Mouse (Mus musculus) Muller cell, postnatal 12 days (primary cell): ENCODE results near the gene Jpt2.
"Not testable (repeated sequence)": the region's sequence is repeated elsewhere in the genome, so short reads cannot be mapped to it uniquely, and the experiment has no call there.

Source experiments
- DNase-seq: peaks from one replicate; pipeline ENCODE4 v3.0.0-alpha.2; 2015; ENCODE audit errors: inconsistent ontology term

The Jpt2 gene

DNA sequence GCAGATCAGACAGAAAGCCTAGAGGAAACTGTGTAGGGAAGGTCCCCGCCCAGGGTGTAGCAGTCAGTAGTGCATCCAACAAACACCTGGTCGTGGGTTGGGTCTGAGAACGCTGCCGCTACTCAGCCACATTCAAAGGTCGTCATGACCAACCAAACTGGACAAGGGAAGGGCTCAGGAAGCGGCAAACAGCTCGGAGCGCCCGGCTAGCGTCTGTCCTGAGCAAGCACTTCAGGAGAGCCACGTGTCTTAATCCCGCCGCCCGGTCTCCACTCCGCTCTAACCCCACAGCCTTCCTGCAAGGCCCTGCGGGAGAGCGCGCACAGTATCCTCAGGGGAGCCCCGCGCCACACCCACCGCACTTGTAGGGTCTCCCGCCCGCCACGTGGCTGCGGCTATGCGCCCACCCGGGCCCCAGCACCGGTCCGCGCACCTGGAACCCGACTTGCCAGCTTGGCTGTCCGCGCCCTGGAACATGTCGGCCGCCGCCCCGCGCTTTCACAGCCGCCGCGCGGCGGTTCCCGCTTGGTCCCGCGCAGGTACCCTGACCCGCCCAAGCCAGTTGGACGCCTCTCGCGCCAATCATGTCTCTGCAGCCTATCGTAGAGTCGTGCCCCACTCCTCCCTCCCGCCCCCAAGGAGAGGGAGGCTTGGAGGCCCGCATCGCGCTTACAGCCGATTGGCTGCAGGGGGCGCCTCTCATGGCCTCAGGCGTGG, at the start of gene Jpt2:
TSS of gene Jpt2 (minus strand) at position 555 of the 717 bp plus-strand sequence.
- DNase-seq = peak; percentile 99

DNA sequence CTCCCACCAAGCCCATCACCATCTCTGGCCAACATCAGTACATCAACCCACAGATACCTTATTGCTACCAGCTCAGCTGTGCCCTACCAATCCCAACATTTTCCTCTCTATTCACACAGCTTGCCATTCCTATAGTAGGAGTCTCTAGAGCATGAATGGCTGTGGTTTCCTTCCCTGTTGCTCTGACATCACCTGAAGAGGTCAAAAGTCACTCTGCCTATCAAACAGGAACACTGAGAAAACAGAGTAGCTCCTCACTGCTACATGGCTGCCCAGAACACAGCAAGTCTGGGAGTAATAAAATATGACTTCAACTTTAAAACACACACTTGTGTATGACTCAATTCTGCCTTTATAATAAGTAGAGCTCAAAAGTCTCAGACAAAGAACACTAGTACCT, 47.0 kb upstream of the Jpt2 start:
- DNase-seq = no peak

GRCm38 (mm10) chr17:25005102-25005501, 44.6 kb upstream of the Jpt2 start:
- no peak for DNase-seq

- DNase-seq = no peak
Measured at GRCm38 (mm10) chr17:24994721-24995120, 34.2 kb upstream of the Jpt2 start.

- no peak for DNase-seq
Measured at GRCm38 (mm10) chr17:24987221-24987620, 26.7 kb upstream of the Jpt2 start.

GRCm38 (mm10) chr17:24960852-24961715, 595 bp upstream of the Jpt2 start:
- DNase-seq = no peak

GRCm38 (mm10) chr17:24959371-24959770, 1.1 kb downstream of the Jpt2 start:
- peak; percentile 61 for DNase-seq

- no peak for DNase-seq
Measured at GRCm38 (mm10) chr17:24953291-24953690, 7.2 kb downstream of the Jpt2 start.

DNA sequence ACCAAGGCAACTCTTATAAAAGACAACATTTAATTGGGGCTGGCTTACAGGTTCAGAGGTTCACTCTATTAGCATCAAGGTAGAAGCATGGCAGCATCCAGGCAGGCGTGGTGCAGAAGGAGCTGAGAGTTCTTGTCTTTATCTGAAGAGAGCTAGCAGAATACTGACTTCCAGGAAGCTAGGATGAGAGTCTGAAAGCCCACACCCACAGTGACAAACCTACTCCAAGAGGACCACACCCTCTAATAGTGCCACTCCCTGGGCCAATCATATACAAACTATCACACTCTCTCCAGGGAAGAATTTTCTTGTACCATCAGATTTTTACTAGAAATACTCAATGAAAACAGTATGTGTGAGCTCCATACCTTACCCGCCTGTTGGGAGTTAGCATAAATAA, 9.8 kb downstream of the Jpt2 start:
- DNase-seq = no peak

DNA sequence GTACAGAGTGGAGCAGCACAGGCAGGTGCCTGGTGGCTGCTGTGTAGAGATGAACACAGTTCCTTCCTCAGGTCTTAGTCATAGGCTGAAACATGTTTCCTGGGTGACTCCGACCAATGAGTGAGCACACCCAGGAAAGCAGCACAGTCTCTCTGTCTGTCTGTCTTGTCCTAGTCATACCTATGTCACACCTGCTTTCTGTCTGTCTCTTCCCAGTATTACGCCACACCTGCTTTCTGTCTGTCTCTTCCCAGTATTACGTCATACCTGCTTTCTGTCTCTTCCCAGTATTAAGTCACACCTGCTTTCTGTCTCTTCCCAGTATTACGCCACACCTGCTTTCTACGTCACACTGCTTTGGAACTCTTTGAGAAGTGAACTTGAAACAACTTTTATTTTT, 12.3 kb downstream of the Jpt2 start:
- no peak for DNase-seq

GRCm38 (mm10) chr17:24943589-24943988, 16.9 kb downstream of the Jpt2 start:
- not testable (repeated sequence) for DNase-seq

GRCm38 (mm10) chr17:24943036-24943435, 17.5 kb downstream of the Jpt2 start:
- DNase-seq = no peak

- not testable (repeated sequence) for DNase-seq
Measured at GRCm38 (mm10) chr17:24942453-24942852, 18.0 kb downstream of the Jpt2 start.

DNA sequence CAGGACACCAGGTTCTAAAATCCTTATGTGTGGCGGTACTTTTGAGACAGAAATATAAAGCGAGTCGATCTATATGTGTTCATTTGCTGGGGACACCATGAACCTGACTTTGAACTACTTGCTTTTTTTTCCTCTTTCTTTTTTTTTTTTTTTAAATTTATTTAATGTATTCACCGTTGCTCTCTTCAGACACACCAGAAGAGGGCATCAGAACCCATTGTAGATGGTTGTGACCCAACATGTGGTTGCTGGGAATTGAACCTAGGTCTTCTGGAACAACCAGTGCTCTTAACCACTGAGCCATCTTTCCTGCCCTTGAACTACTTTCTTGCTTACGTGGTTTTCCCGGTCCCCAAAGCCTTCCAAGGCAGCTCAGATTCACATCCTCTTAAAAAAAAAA, 23.2 kb downstream of the Jpt2 start:
- DNase-seq = no peak

- DNase-seq = peak; percentile 96
Measured at GRCm38 (mm10) chr17:24936259-24937237, 23.9 kb downstream of the Jpt2 start, which contains the start of gene Mapk8ip3. Mapk8ip3 (minus strand) TSS chr17:24936977.

DNA sequence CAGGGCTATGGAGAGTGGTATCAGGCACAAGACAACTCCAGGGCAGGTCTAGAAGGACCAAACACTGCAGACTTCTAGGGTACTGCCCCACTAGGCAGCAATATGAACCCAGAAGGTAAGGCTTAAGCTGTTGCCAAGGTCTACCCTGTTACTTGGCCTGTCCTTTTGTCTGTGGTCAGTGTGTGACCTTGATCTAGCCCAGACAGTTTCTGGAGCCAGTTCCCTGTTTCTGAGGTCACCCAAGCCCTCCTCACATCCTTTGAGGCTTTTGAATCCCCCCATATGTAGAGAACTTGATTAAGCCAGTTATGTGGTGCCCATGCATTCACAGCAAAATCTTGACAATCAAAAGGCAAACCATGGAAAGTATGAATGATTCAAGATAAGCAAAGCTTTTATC, 24.8 kb downstream of the Jpt2 start:
- no peak for DNase-seq

GRCm38 (mm10) chr17:24934926-24935325, 25.6 kb downstream of the Jpt2 start:
- DNase-seq = no peak

- no peak for DNase-seq
Measured at GRCm38 (mm10) chr17:24933163-24933562, 27.3 kb downstream of the Jpt2 start.

- no peak for DNase-seq
Measured at GRCm38 (mm10) chr17:24932431-24932830, 28.1 kb downstream of the Jpt2 start.

DNA sequence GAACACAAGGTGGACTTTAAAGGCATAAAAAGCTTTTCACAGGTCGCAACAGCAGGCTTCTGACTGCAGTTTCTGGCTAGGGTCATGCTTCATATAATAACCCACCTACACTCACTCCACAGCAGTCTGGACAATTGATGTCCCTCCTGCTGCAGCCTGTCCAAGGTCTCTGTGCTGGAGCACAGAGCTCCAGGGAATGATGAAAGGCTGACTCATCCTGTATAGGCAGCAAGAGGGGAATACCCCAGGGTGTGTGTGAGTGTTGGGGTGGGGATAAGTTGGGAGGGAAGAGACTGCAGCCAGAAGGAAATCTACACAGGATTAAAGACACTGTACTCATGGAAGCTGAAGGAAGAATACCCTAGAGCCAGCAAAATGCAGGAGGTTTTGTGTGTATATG, 31.0 kb downstream of the Jpt2 start:
- peak; percentile 41 for DNase-seq

- DNase-seq = no peak
Measured at GRCm38 (mm10) chr17:24923246-24923645, 37.2 kb downstream of the Jpt2 start.

- DNase-seq = no peak
Measured at GRCm38 (mm10) chr17:24913984-24914383, 46.5 kb downstream of the Jpt2 start.
